9 mouse cellular contexts compared by ENCODE assay signal in genomic region chr15:27596463-27597140, GRCm38 (mm10). TPM values are rescaled to one million over a fixed set of nuclear protein-coding genes. Genes with fewer than 3 reads are reported as not detected.
DNase-seq lines count a peak whose midpoint lies in the region; TF ChIP-seq lines count a peak whose summit lies in the region.
"Had no signal": no experiment of that assay in that cellular context is flagged by ENCODE, and none has a peak within 500 bp of the region (broad histone marks: within the 10 kb centered on the region; RNA-seq: fewer than 3 reads in every experiment).

No protein-coding gene starts in this region.

- H3K4me3 ChIP-seq in cortical plate, adult 2 months (ENCODE audit: insufficient read depth, low read length) = no peak overlapping the region
- H3K4me3 ChIP-seq in macrophage (ENCODE audit: inconsistent target) = no peak overlapping the region
- H3K4me3 ChIP-seq: liver, embryonic 13.5 days had no signal

- WGBS in macrophage (ENCODE audit: missing documents) = 4% methylated on average over 3 of the region's 3 CpGs

- DNase-seq in heart, adult 8-10 months (ENCODE audit: low spot score) = peak; percentile 56
- no peak for DNase-seq in heart, postnatal 36 days
- peak; percentile 82 to 87 for DNase-seq in B cell, adult 2 months
- no peak for DNase-seq in embryo, embryonic 10.5 days (ENCODE audit: low spot score)
- no peak for DNase-seq in cerebellum, adult 11-12 months
- DNase-seq in embryo, embryonic 11 days = no peak
- DNase-seq: liver, embryonic 13.5 days had no signal

- H3K4me1 ChIP-seq in cortical plate, adult 2 months (ENCODE audit: control insufficient read depth, insufficient read depth, low read length) = peaks cover 17% of the 10 kb centered on the region

- no peak for TF ChIP-seq POLR2A in cortical plate, adult 2 months (IDR thresholded peaks at IDR 0.05; ENCODE audit: extremely low read depth, insufficient read depth, low read length)

- H3K36me3 ChIP-seq in macrophage (ENCODE audit: inconsistent target) = peaks cover 42% of the 10 kb centered on the region

- peak overlapping the region; percentile 39 for H3K27ac ChIP-seq in cortical plate, adult 2 months (ENCODE audit: insufficient read depth, low read length)
- H3K27ac ChIP-seq in macrophage = peak overlapping the region; percentile 98
- H3K27ac ChIP-seq: liver, embryonic 13.5 days had no signal

- intact Hi-C loops in heart, postnatal 36 days (cut with DNase I) = no loop called here

- peaks cover 82% of the 10 kb centered on the region for H3K79me2 ChIP-seq in macrophage (ENCODE audit: inconsistent target)

- 0 out of 2 replicates have a peak, but pooled peaks have one; percentile 10 for TF ChIP-seq CTCF in cortical plate, adult 2 months (IDR thresholded peaks at IDR 0.05; ENCODE audit: extremely low read depth, insufficient read depth, low read length)

RNA-seq across cellular contexts. Expression of gene Otulin, which starts 33.9 kb away (rescaled TPM):
- 10 to 100 TPM; 25.7 to 29.2 (median 27.6) TPM for total RNA-seq in heart, adult 8-10 months (2022)
- 10 to 100 TPM; 30.4 to 31.0 TPM for total RNA-seq in heart, postnatal 36 days (2021)
- polyA plus RNA-seq in cortical plate, adult 2 months (2012; rRNA removed) = 23.9 and 24.0 TPM in 2 replicates
- 100 to 1,000 TPM in 2 of 26 experiments, 10 to 100 TPM in 24; 33.5 to 108 (median 60.6) TPM for total RNA-seq in macrophage (2018; cell fraction: chromatin; rRNA removed)
- total RNA-seq in macrophage (2018; cell fraction: cytosol; rRNA removed) = 10 to 100 TPM; 41.1 to 67.8 (median 52.0) TPM
- total RNA-seq in macrophage (2018; cell fraction: nucleus; rRNA removed) = 100 to 1,000 TPM in 3 of 26 experiments, 10 to 100 TPM in 23; 40.5 to 114 (median 67.3) TPM
- 43.1 to 52.3 TPM (median 48.8 TPM) in 3 replicates for polyA plus RNA-seq in macrophage (2018)

Comparison
In these comparisons a context has a peak if more than half of its experiments do, and no peak if none do; other contexts are left out.
1. DNase-seq: peak in heart, adult 8-10 months (single experiment) and B cell, adult 2 months (2 of 2); none in heart, postnatal 36 days (0 of 2), embryo, embryonic 10.5 days (single experiment), cerebellum, adult 11-12 months (single experiment) and embryo, embryonic 11 days (single experiment).